Mouse (Mus musculus): ENCODE data around the gene Lep. TPM values are rescaled to one million over a fixed set of nuclear protein-coding genes. Genes with fewer than 3 reads are reported as not detected.

The Lep gene
- total and polyA plus RNA-seq, 3 experiments: 0.11 TPM; not detected in 2

DNA sequence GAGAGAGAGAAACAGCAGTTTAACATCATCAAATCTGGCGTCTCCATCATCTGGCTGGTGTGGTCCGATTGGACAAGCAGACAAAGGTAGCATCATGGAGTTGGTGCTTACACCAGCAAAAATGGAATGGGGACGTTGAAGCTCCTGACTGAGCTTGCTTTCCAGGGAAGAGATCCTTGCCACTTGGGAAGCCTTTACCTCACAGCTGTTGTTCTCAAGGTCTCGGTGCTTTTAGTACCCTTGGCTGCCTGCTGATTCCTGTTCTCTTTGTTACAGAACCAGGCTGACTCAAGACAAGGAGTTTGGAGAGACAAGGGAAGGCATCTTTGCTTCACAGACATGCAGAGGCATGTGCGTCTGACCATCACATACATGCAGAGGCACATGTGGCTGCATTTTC is 31.9 kb upstream of the Lep start:
- Histone ChIP-seq H3K36me3 (replicated peaks) (no peaks in the 10 kb centered on the region), H3K27me3 (ENCODE audit: insufficient read depth, low read length) (peaks cover 12% of the 10 kb centered on the region), H3K4me3 (ENCODE audit: low read depth, low read length) (no peak overlapping the region), H3K9me3 (replicated peaks) (peaks cover 3% of the 10 kb centered on the region), H3K4me1 (ENCODE audit: insufficient read depth, low read depth, low read length) (peaks cover 3% of the 10 kb centered on the region)
- DNase-seq (ENCODE audit: low spot score) (no peak), ATAC-seq (ENCODE audit: extremely low read depth, insufficient number of reproducible peaks, low FRiP score, poor library complexity, severe bottlenecking) (no peak)
- TF ChIP-seq GATA2 (IDR thresholded peaks at IDR 0.05; ENCODE audit: borderline replicate concordance, low read depth, low read length) (no peak), TAL1 (conservative IDR thresholded peaks at IDR 0.05; ENCODE audit: low read depth, low read length) (no peak), GATA1 (IDR thresholded peaks at IDR 0.05; ENCODE audit: borderline replicate concordance, low read length) (no peak), CTCF (IDR thresholded peaks at IDR 0.05; ENCODE audit: low read depth, low read length) (no peak), POLR2AphosphoS5 (IDR thresholded peaks at IDR 0.05; ENCODE audit: insufficient replicate concordance, low read depth, low read length) (no peak)

DNA sequence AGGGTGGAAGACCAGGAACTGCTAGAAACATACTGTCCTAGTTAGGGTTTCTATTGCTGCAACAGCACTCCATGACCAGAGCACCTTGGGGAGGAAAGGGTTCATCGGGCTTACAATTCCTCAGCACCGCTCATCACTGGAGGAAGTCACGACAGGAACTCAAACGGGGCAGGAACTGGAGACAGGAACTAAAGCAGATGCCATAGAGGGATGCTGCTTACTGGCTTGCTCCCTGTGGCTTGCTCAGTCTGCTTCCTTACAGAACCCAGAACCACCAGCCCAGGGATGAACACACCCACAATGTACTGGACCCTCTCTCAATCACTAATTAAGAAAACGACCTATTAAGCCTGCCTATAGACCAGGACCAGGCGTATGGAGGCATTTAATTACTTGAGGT is 30.5 kb upstream of the Lep start:
- Histone ChIP-seq H3K4me1 (ENCODE audit: insufficient read depth, low read depth, low read length) (no peaks in the 10 kb centered on the region), H3K27me3 (ENCODE audit: insufficient read depth, low read length) (peaks cover 9% of the 10 kb centered on the region), H3K9me3 (replicated peaks) (peaks cover 3% of the 10 kb centered on the region), H3K36me3 (replicated peaks) (no peaks in the 10 kb centered on the region), H3K4me3 (ENCODE audit: low read depth, low read length) (no peak overlapping the region)
- TF ChIP-seq GATA1 (IDR thresholded peaks at IDR 0.05; ENCODE audit: borderline replicate concordance, low read length) (no peak), CTCF (IDR thresholded peaks at IDR 0.05; ENCODE audit: low read depth, low read length) (no peak), POLR2AphosphoS5 (IDR thresholded peaks at IDR 0.05; ENCODE audit: insufficient replicate concordance, low read depth, low read length) (no peak), TAL1 (conservative IDR thresholded peaks at IDR 0.05; ENCODE audit: low read depth, low read length) (no peak), GATA2 (IDR thresholded peaks at IDR 0.05; ENCODE audit: borderline replicate concordance, low read depth, low read length) (no peak)
- DNase-seq (ENCODE audit: low spot score) (no peak), ATAC-seq (ENCODE audit: extremely low read depth, insufficient number of reproducible peaks, low FRiP score, poor library complexity, severe bottlenecking) (no peak)

DNA sequence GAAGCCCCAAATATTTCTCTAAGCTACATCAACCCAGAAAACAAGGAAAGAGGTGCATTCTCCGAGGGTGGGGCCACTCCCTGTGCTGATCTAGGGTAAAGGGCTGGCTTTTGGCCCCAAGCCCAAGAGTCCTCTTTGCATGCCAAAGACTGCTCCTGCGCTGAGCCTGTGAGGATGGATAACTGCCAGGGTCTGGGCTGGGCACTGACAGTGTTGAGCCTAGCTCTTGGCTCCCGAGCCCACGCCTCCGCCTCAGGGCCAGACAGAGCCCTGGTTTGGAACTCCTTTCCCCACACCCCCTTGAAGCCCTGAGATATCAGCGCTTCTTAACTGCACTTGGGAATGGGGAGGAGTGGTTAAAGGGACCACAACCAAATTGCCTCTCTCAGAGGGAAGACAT is 28.8 kb upstream of the Lep start:
- DNase-seq (ENCODE audit: low spot score) (no peak), ATAC-seq (ENCODE audit: extremely low read depth, insufficient number of reproducible peaks, low FRiP score, poor library complexity, severe bottlenecking) (no peak)
- peaks cover 8% of the 10 kb centered on the region; the same call in 1 of the 2 replicates for H3K27me3 ChIP-seq (ENCODE audit: insufficient read depth, low read length)

DNA sequence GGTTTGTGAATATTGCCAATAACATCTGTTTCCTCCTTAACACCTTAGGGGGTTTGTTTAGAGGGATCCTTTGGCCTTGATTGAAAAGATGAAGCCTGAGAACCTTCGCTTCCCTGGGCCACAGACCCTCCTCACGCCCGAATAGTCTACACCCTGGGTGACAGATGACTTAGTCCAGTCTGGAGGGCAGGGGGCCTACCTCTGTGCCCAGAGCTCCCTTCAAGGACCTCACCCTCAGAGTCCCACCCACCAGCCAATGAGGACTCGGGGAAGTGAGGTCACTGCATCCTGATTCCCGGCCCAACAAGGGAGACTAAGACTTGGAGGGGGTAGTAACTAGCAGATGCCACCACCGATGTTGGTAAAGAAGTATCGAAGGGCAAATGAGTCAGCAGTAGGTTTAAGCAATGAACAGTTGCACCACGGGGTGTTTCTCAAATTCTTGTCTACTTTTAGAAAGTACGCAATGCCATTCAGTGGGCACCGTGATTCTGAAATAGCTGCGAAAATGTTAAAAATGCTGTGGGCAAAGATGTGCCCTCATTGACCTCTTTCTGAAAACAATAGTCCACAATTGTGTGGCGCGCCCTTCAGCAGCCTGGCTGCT is 28.2 kb upstream of the Lep start:
- Histone ChIP-seq H3K4me1 (ENCODE audit: insufficient read depth, low read depth, low read length) (no peaks in the 10 kb centered on the region), H3K36me3 (replicated peaks) (no peaks in the 10 kb centered on the region), H3K27me3 (ENCODE audit: insufficient read depth, low read length) (peaks cover 8% of the 10 kb centered on the region; the same call in 1 of the 2 replicates), H3K4me3 (ENCODE audit: low read depth, low read length) (no peak overlapping the region), H3K9me3 (replicated peaks) (peaks cover 3% of the 10 kb centered on the region)
- TF ChIP-seq GATA2 (IDR thresholded peaks at IDR 0.05; ENCODE audit: borderline replicate concordance, low read depth, low read length) (no peak), TAL1 (conservative IDR thresholded peaks at IDR 0.05; ENCODE audit: low read depth, low read length) (no peak), CTCF (IDR thresholded peaks at IDR 0.05; ENCODE audit: low read depth, low read length) (no peak), POLR2AphosphoS5 (IDR thresholded peaks at IDR 0.05; ENCODE audit: insufficient replicate concordance, low read depth, low read length) (no peak), GATA1 (IDR thresholded peaks at IDR 0.05; ENCODE audit: borderline replicate concordance, low read length) (no peak)
- ATAC-seq (ENCODE audit: extremely low read depth, insufficient number of reproducible peaks, low FRiP score, poor library complexity, severe bottlenecking) (no peak), DNase-seq (ENCODE audit: low spot score) (no peak)

More for the DNA sequence above, 28.8 kb upstream of the Lep start:
- Histone ChIP-seq H3K4me1 (ENCODE audit: insufficient read depth, low read depth, low read length) (no peaks in the 10 kb centered on the region), H3K4me3 (ENCODE audit: low read depth, low read length) (no peak overlapping the region), H3K36me3 (replicated peaks) (no peaks in the 10 kb centered on the region), H3K9me3 (replicated peaks) (peaks cover 3% of the 10 kb centered on the region)
- no peak for TF ChIP-seq TAL1 (conservative IDR thresholded peaks at IDR 0.05; ENCODE audit: low read depth, low read length)
- TF ChIP-seq GATA1 (IDR thresholded peaks at IDR 0.05; ENCODE audit: borderline replicate concordance, low read length): no peak
- no peak for TF ChIP-seq CTCF (IDR thresholded peaks at IDR 0.05; ENCODE audit: low read depth, low read length)
- no peak for TF ChIP-seq GATA2 (IDR thresholded peaks at IDR 0.05; ENCODE audit: borderline replicate concordance, low read depth, low read length)
- TF ChIP-seq POLR2AphosphoS5 (IDR thresholded peaks at IDR 0.05; ENCODE audit: insufficient replicate concordance, low read depth, low read length): no peak

DNA sequence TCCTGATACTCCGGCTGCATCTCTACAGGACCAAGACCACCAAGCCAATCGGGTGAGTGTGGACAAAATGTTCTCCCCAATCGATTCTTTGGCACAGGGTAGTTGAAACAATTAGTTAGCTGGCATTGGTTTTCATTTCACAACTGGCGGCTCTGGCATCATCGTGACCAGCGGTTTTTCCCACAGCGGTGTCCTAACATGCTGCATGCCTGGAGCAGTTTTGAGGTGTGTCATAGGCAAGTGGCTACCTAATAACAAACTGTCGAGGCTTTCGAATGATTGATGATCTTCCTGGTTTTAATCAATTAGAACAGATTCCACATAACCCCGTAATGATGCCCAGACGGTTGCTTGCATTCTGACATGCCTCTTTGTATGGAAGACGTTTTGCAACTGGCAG is 27.6 kb upstream of the Lep start:
- no peak overlapping the region for H3K4me3 ChIP-seq (ENCODE audit: low read depth, low read length)
- DNase-seq (ENCODE audit: low spot score) (no peak), ATAC-seq (ENCODE audit: extremely low read depth, insufficient number of reproducible peaks, low FRiP score, poor library complexity, severe bottlenecking) (no peak)
- peaks cover 3% of the 10 kb centered on the region for H3K9me3 ChIP-seq (replicated peaks)
- H3K4me1 ChIP-seq (ENCODE audit: insufficient read depth, low read depth, low read length): no peaks in the 10 kb centered on the region
- peaks cover 12% of the 10 kb centered on the region for H3K27me3 ChIP-seq (ENCODE audit: insufficient read depth, low read length)
- TF ChIP-seq GATA2 (IDR thresholded peaks at IDR 0.05; ENCODE audit: borderline replicate concordance, low read depth, low read length) (no peak), GATA1 (IDR thresholded peaks at IDR 0.05; ENCODE audit: borderline replicate concordance, low read length) (no peak), TAL1 (conservative IDR thresholded peaks at IDR 0.05; ENCODE audit: low read depth, low read length) (no peak), POLR2AphosphoS5 (IDR thresholded peaks at IDR 0.05; ENCODE audit: insufficient replicate concordance, low read depth, low read length) (no peak), CTCF (IDR thresholded peaks at IDR 0.05; ENCODE audit: low read depth, low read length) (no peak)
- no peaks in the 10 kb centered on the region for H3K36me3 ChIP-seq (replicated peaks)

DNA sequence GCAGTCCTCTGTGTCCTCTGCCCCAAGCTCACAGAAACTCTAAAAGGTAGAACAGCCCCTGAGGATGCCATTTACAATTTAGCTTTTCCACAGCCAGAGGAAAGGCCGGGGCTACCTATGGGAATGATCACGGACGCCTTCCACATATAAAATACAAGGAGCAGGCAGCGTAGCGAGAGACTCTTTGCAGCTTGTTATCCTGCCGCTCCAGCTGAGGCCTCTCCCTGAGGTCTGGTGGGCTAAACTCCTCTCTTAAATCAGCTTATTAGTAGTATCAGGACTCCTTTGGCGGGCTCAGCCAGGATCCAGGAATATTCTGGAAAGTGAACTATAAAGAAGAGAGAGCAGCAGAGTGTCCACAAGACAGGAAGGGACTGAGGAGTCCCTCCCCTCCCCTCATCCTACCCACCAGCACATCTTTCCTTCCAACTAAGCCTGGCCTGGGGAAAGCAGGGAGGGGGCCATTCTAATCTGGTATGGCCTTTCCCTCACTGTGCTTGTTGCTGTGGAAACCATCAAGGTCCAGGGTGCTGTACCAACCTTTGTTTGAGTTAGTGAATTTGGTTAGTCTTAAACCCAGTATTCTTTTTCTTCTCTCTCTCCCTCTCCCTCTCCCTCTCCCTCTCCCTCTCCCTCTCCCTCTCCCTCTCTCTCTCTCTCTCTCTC is 25.9 kb upstream of the Lep start:
- H3K27me3 ChIP-seq (ENCODE audit: insufficient read depth, low read length): peaks cover 10% of the 10 kb centered on the region; the same call in 1 of the 2 replicates
- DNase-seq (ENCODE audit: low spot score) (no peak), ATAC-seq (ENCODE audit: extremely low read depth, insufficient number of reproducible peaks, low FRiP score, poor library complexity, severe bottlenecking) (no peak)
- peaks cover 3% of the 10 kb centered on the region for H3K9me3 ChIP-seq (replicated peaks)
- no peaks in the 10 kb centered on the region for H3K4me1 ChIP-seq (ENCODE audit: insufficient read depth, low read depth, low read length)
- no peaks in the 10 kb centered on the region for H3K36me3 ChIP-seq (replicated peaks)
- no peak for TF ChIP-seq CTCF (IDR thresholded peaks at IDR 0.05; ENCODE audit: low read depth, low read length)
- no peak for TF ChIP-seq POLR2AphosphoS5 (IDR thresholded peaks at IDR 0.05; ENCODE audit: insufficient replicate concordance, low read depth, low read length)
- no peak for TF ChIP-seq GATA1 (IDR thresholded peaks at IDR 0.05; ENCODE audit: borderline replicate concordance, low read length)
- no peak for TF ChIP-seq GATA2 (IDR thresholded peaks at IDR 0.05; ENCODE audit: borderline replicate concordance, low read depth, low read length)
- no peak for TF ChIP-seq TAL1 (conservative IDR thresholded peaks at IDR 0.05; ENCODE audit: low read depth, low read length)
- no peak overlapping the region for H3K4me3 ChIP-seq (ENCODE audit: low read depth, low read length)
